Mouse (Mus musculus): ENCODE measurements around the gene Slc22a14.
"Not testable (repeated sequence)": the region's sequence is repeated elsewhere in the genome, so short reads cannot be mapped to it uniquely, and the experiment has no call there.

DNA sequence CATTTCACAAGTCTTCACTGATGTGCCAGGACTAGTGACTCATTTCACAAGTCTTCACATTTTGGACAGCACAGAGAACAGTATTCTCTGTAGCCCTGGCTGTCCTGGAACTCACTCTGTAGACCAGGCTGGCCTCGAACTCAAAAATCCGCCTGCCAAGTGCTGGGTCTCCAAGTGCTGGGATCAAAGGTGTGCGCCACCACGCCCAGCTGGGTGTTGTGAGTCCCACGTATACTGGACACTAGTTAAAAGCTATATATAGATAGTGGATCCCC lies 99.3 kb downstream of the Slc22a14 start:
- not testable (repeated sequence) for TF ChIP-seq CTCF (IDR thresholded peaks at IDR 0.05; ENCODE audit: extremely low read depth, insufficient read length, insufficient replicate concordance, low read depth, low read length); POLR2A (IDR thresholded peaks at IDR 0.05; ENCODE audit: low read depth, low read length)
